Mouse (Mus musculus) kidney, postnatal 0 days (tissue): ENCODE measurements around the gene Dnajc1. TPM values are rescaled to one million over a fixed set of nuclear protein-coding genes. Genes with fewer than 3 reads are reported as not detected.
A peak's percentile ranks its signal among the peaks of the same experiment; 100 is the strongest.

Experiments
- ATAC-seq: fragments of 200-750 bp; cut with Nextera tagmentation; replicated peaks from 2 replicates; pipeline ENCODE4 v1.8.0; 2017; ENCODE audit warnings: low read depth, moderate number of reproducible peaks, moderate TSS enrichment, moderate library complexity; ENCODE audit not compliant: low FRiP score
- DNase-seq: peaks from one replicate; pipeline ENCODE4 v3.0.0-alpha.2; 2016; ENCODE audit warnings: low spot score
- H3K27ac ChIP-seq: fragments of 300-500 bp; sonication (generic); 2 replicates; pipeline ENCODE4 v1.5.1; 2014; ENCODE audit warnings: mild to moderate bottlenecking
- H3K27me3 ChIP-seq: fragments of 300-500 bp; sonication (generic); 2 replicates; pipeline ENCODE4 v1.6.1; 2014; ENCODE audit warnings: low read length, mixed read lengths; ENCODE audit not compliant: insufficient read depth
- H3K36me3 ChIP-seq: fragments of 300-500 bp; sonication (generic); 2 replicates; pipeline ENCODE4 v1.6.1; 2014; ENCODE audit warnings: low read length, mixed read lengths; ENCODE audit not compliant: insufficient read depth
- H3K4me1 ChIP-seq: fragments of 300-500 bp; sonication (generic); replicated peaks from 2 replicates; pipeline ENCODE4 v1.6.1; 2014; ENCODE audit warnings: antibody characterized with exemption, low read length, mixed read lengths; ENCODE audit not compliant: insufficient read depth
- H3K4me2 ChIP-seq: fragments of 300-500 bp; sonication (generic); 2 replicates; pipeline ENCODE4 v1.6.1; 2014; ENCODE audit warnings: mild to moderate bottlenecking, low read length, moderate library complexity, mixed read lengths
- H3K4me3 ChIP-seq: fragments of 300-500 bp; sonication (generic); replicated peaks from 2 replicates; pipeline ENCODE4 v1.5.1; 2014; ENCODE audit warnings: low read depth, low read length
- H3K9ac ChIP-seq: fragments of 300-500 bp; sonication (generic); 2 replicates; pipeline ENCODE4 v1.6.1; 2014; ENCODE audit warnings: low read depth, low read length
- H3K9me3 ChIP-seq: fragments of 300-500 bp; sonication (generic); replicated peaks from 2 replicates; pipeline ENCODE4 v1.6.1; 2016; ENCODE audit warnings: low read length, inconsistent platforms, mixed read lengths
- CTCF ChIP-seq: IDR thresholded peaks from 2 replicates; pipeline ENCODE4 v1.5.1; 2016; ENCODE audit warnings: antibody characterized with exemption, low read depth, mild to moderate bottlenecking, moderate library complexity
- WGBS: fragments of 180-500 bp; shearing (Covaris S2); extraction: QIAGEN DNeasy Blood & Tissue Kit; methylation state at CpG from one replicate; pipeline ENCODE4 v1.1.7; 2014; 5-methylcytosine and 5-hydroxymethylcytosine counted together
- polyA plus RNA-seq: library from polyadenylated mRNA; unstranded; fragments of >200 nt; fragmentation: Nextera tagmentation; extraction: Ambion mirVana; gene quantifications from 2 replicates; pipeline ENCODE4 v1.2.1, GENCODE M21; 2015

Dnajc1 gene
- 41.1 and 42.4 TPM in 2 replicates for polyA plus RNA-seq

GRCm38 (mm10) chr2:18392331-18393021, at the start of gene Dnajc1:
Dnajc1 (minus strand) TSS chr2:18392830.
- TF ChIP-seq CTCF, result peak; percentile 2; the same call in 1 of the 2 replicates
- peak within 1 kb of the TSS; percentile 63 for H3K4me3 ChIP-seq
- no peaks in the 10 kb centered on the region for H3K36me3 ChIP-seq
- under 1% methylated on average over 68 of the region's 69 CpGs for WGBS
- peaks cover 5% of the 10 kb centered on the region for H3K4me1 ChIP-seq
- H3K27me3 ChIP-seq, result no peaks in the 10 kb centered on the region
- peak within 1 kb of the TSS; percentile 55 for H3K4me2 ChIP-seq
- H3K27ac ChIP-seq, result peak within 1 kb of the TSS; percentile 96
- ATAC-seq, result peak; percentile 100
- peak within 1 kb of the TSS; percentile 76 for H3K9ac ChIP-seq
- H3K9me3 ChIP-seq, result no peaks in the 10 kb centered on the region
- DNase-seq, result peak; percentile 97

GRCm38 (mm10) chr2:18441871-18442270, 49.2 kb upstream of the Dnajc1 start:
- no peak overlapping the region for H3K9ac ChIP-seq
- no peaks in the 10 kb centered on the region for H3K36me3 ChIP-seq
- 27% methylated on average over 6 of the region's 6 CpGs for WGBS
- H3K27me3 ChIP-seq, result no peaks in the 10 kb centered on the region
- no peak for TF ChIP-seq CTCF
- H3K4me3 ChIP-seq, result no peak overlapping the region
- no peaks in the 10 kb centered on the region for H3K4me1 ChIP-seq
- 0 out of 2 replicates have a peak overlapping the region, but pooled peaks have one; percentile 25 for H3K27ac ChIP-seq
- no peaks in the 10 kb centered on the region for H3K9me3 ChIP-seq
- ATAC-seq (no peak), DNase-seq (peak; percentile 70)
- 0 out of 2 replicates have a peak overlapping the region, but pooled peaks have one; percentile 5 for H3K4me2 ChIP-seq

GRCm38 (mm10) chr2:18415242-18415641, 22.6 kb upstream of the Dnajc1 start:
- Histone ChIP-seq H3K27ac (no peak overlapping the region), H3K27me3 (no peaks in the 10 kb centered on the region), H3K4me1 (no peaks in the 10 kb centered on the region), H3K36me3 (no peaks in the 10 kb centered on the region), H3K4me2 (no peak overlapping the region), H3K4me3 (no peak overlapping the region), H3K9ac (no peak overlapping the region), H3K9me3 (no peaks in the 10 kb centered on the region)
- 85% methylated on average over 3 of the region's 3 CpGs for WGBS
- ATAC-seq (no peak), DNase-seq (no peak)
- no peak for TF ChIP-seq CTCF

GRCm38 (mm10) chr2:18403679-18404078, 11.0 kb upstream of the Dnajc1 start:
- ATAC-seq, result no peak
- WGBS, result 81% methylated on average over 1 of the region's 1 CpGs
- Histone ChIP-seq H3K4me1 (no peaks in the 10 kb centered on the region), H3K4me2 (no peak overlapping the region), H3K27ac (no peak overlapping the region), H3K9ac (no peak overlapping the region), H3K36me3 (no peaks in the 10 kb centered on the region), H3K9me3 (no peaks in the 10 kb centered on the region), H3K4me3 (no peak overlapping the region), H3K27me3 (no peaks in the 10 kb centered on the region)
- TF ChIP-seq CTCF, result no peak
- DNase-seq, result no peak

- Histone ChIP-seq H3K27ac (no peak overlapping the region), H3K4me3 (no peak overlapping the region), H3K4me1 (no peaks in the 10 kb centered on the region), H3K9ac (no peak overlapping the region), H3K36me3 (no peaks in the 10 kb centered on the region), H3K4me2 (no peak overlapping the region), H3K9me3 (no peaks in the 10 kb centered on the region), H3K27me3 (no peaks in the 10 kb centered on the region)
- ATAC-seq (no peak), DNase-seq (no peak)
- 75% methylated on average over 2 of the region's 2 CpGs for WGBS
- no peak for TF ChIP-seq CTCF
Measured at GRCm38 (mm10) chr2:18401771-18402170, 9.1 kb upstream of the Dnajc1 start.

- TF ChIP-seq CTCF, result no peak; the same call in 1 of the 2 replicates
- Histone ChIP-seq H3K4me2 (peak overlapping the region; percentile 55), H3K27ac (peak overlapping the region; percentile 96; the same call in 1 of the 2 replicates), H3K9ac (0 out of 2 replicates have a peak overlapping the region, but pooled peaks have one; percentile 76), H3K4me1 (peaks cover 5% of the 10 kb centered on the region), H3K36me3 (no peaks in the 10 kb centered on the region), H3K27me3 (no peaks in the 10 kb centered on the region), H3K4me3 (peak overlapping the region; percentile 63), H3K9me3 (no peaks in the 10 kb centered on the region)
- no peak for DNase-seq
- ATAC-seq, result no peak
- WGBS, result 65% methylated on average over 2 of the region's 2 CpGs
Measured at GRCm38 (mm10) chr2:18393022-18393519, 441 bp upstream of the Dnajc1 start.
